Mouse (Mus musculus) lung, postnatal 0 days (tissue): ENCODE measurements at regions not wholly inside any gene's neighbourhood (a gene's known extent, or its start where the extent isn't known, plus 50 kb on each side); places are given as distances from the start of the nearest gene placed in this dataset.

Experiments used
- CTCF ChIP-seq: IDR thresholded peaks from 2 replicates; pipeline ENCODE4 v1.5.1; 2016; ENCODE audit warnings: antibody characterized with exemption, mild to moderate bottlenecking
- EP300 ChIP-seq: IDR thresholded peaks from 2 replicates; pipeline ENCODE4 v1.6.1; 2016; ENCODE audit warnings: antibody characterized with exemption, mild to moderate bottlenecking, control low read depth

GRCm38 (mm10) chr9:47441155-47441554 is 88.8 kb upstream of the Cadm1 start:
- no peak for TF ChIP-seq CTCF
- no peak for TF ChIP-seq EP300
